Mouse (Mus musculus) bone marrow macrophage, adult 2 months (primary cell): ENCODE data around the gene Ddx58.

Source experiments
- CTCF ChIP-seq: IDR thresholded peaks from 2 replicates; pipeline ENCODE4 v1.5.1; 2012; ENCODE audit warnings: low read depth, mild to moderate bottlenecking, low read length, moderate library complexity
- POLR2A ChIP-seq: IDR thresholded peaks from 2 replicates; pipeline ENCODE4 v1.6.1; 2012; ENCODE audit warnings: mild to moderate bottlenecking, low read depth, low read length, borderline replicate concordance

DNA sequence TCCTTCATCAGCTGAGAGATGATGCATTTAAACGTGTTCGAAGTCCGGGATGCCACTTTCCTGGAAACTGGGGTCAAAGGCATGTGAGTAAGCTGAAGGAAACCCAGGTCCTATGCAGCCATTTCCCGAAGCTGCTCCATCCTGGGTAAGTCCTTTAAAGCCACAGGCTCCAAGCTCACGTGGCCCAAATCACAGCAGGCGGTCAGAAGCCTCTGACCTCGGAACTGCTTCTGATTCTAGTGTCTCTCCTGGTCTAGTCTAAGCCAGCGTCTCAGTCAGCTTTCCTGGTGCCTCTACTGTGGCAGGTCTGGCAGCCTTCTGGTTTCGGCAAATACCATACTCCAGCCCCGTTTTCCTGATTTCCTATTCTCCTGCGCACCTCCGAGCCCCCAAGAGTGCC lies 19.2 kb downstream of the Ddx58 start:
- TF ChIP-seq POLR2A (no peak), CTCF (no peak)
